Mouse (Mus musculus) gastrocnemius, postnatal 14 days (tissue): Measurements from ENCODE around the gene Gtpbp2. TPM values are rescaled to one million over a fixed set of nuclear protein-coding genes. Genes with fewer than 3 reads are reported as not detected.

Experiments
- DNase-seq: peaks from one replicate; pipeline ENCODE4 v3.0.0; 2021; ENCODE audit warnings: mixed read lengths
- intact Hi-C: fragments of 180-260 bp; cut with DNase I; formaldehyde crosslinking; loops from one replicate; pipeline ENCODE4 v1.15.1; 2025; ENCODE audit warnings: low total_unique reads
- total RNA-seq, 2 experiments: library from RNA; stranded (reverse); gene quantifications; 2 replicates each; pipeline ENCODE4 v1.2.3; 2021

Gene Gtpbp2
- total RNA-seq, 2 experiments from 2014 or later, result 45.4 to 56.3 TPM

- no peak for DNase-seq
- intact Hi-C loops, result no loop called here
These were observed 28.0 kb downstream of the Gtpbp2 start for GRCm38 (mm10) chr17:46188829-46189228.

GRCm38 (mm10) chr17:46201151-46201550, 40.3 kb downstream of the Gtpbp2 start:
- peak; percentile 6 for DNase-seq
- intact Hi-C loops, result no loop called here

GRCm38 (mm10) chr17:46202421-46203071, 41.7 kb downstream of the Gtpbp2 start, which contains the start of the genes Polh and Xpo5:
Polh (minus strand) TSS chr17:46202645.
Xpo5 (plus strand) TSS chr17:46202782.
- peak; percentile 93 for DNase-seq
- intact Hi-C loops, result no loop called here

GRCm38 (mm10) chr17:46203078-46203477, 42.2 kb downstream of the Gtpbp2 start:
- intact Hi-C loops, result no loop called here

GRCm38 (mm10) chr17:46206676-46207075, 45.8 kb downstream of the Gtpbp2 start:
- no peak for DNase-seq
- intact Hi-C loops, result no loop called here

More at GRCm38 (mm10) chr17:46203078-46203477, 42.2 kb downstream of the Gtpbp2 start:
- peak; percentile 10 for DNase-seq

GRCm38 (mm10) chr17:46210550-46210949, 49.7 kb downstream of the Gtpbp2 start:
- DNase-seq, result no peak
- intact Hi-C loops, result no loop called here

Other genes starting within 250 kb of the Gtpbp2 start
- 10 to 100 TPM; 73.9 to 95.9 TPM for gene Vegfa, start 128.7 kb upstream of the Gtpbp2 start, total RNA-seq
- 10 to 100 TPM; 61.3 to 61.8 TPM for gene Mrps18a, start 50.0 kb upstream of the Gtpbp2 start, total RNA-seq
- gene Rsph9, start 16.8 kb upstream of the Gtpbp2 start, total RNA-seq, result under 1 TPM; 0.43 to 0.66 TPM
- gene Mad2l1bp, start 7.5 kb upstream of the Gtpbp2 start, total RNA-seq, result 10 to 100 TPM; 14.6 to 15.6 TPM
- 10 to 100 TPM; 11.2 to 13.5 TPM for gene Polh, start 41.6 kb downstream of the Gtpbp2 start, total RNA-seq
- gene Xpo5, start 41.8 kb downstream of the Gtpbp2 start, total RNA-seq, result 10 to 100 TPM; 11.5 to 12.6 TPM
- 10 to 100 TPM; 14.5 to 15.1 TPM for gene Polr1c, start 87.0 kb downstream of the Gtpbp2 start, total RNA-seq
- gene Yipf3, start 87.0 kb downstream of the Gtpbp2 start, total RNA-seq, result 10 to 100 TPM; 59.0 to 62.2 TPM
- under 1 TPM; 0.29 to 0.84 TPM for gene Lrrc73, start 92.5 kb downstream of the Gtpbp2 start, total RNA-seq
- 10 to 100 TPM; 34.9 to 42.0 TPM for gene Tjap1, start 122.0 kb downstream of the Gtpbp2 start, total RNA-seq
- under 1 TPM; 0.35 to 0.59 TPM for gene Dlk2, start 136.4 kb downstream of the Gtpbp2 start, total RNA-seq
- gene Abcc10, start 167.3 kb downstream of the Gtpbp2 start, total RNA-seq, result 1 to 10 TPM; 2.3 to 2.8 TPM
- gene Zfp318, start 222.7 kb downstream of the Gtpbp2 start, total RNA-seq, result 10 to 100 TPM; 12.8 to 13.6 TPM